Mouse (Mus musculus) CD4-positive, CD25-positive, alpha-beta regulatory T cell, adult 4 months (primary cell): Measurements from ENCODE around the gene Sorl1. TPM values are rescaled to one million over a fixed set of nuclear protein-coding genes. Genes with fewer than 3 reads are reported as not detected.
A peak's percentile ranks its signal among the peaks of the same experiment; 100 is the strongest.

Experiments used
- ATAC-seq: one replicate; pipeline ENCODE4 v1.8.0; 2017
- polyA plus RNA-seq, 2 experiments: library from polyadenylated mRNA; unstranded; fragments of 100-300 nt; shearing (Covaris generic); gene quantifications; one replicate each; pipeline ENCODE4 v1.2.1; 2017

Gene Sorl1
- polyA plus RNA-seq, 2 experiments from 2014 or later = 26.9 to 33.5 TPM

DNA sequence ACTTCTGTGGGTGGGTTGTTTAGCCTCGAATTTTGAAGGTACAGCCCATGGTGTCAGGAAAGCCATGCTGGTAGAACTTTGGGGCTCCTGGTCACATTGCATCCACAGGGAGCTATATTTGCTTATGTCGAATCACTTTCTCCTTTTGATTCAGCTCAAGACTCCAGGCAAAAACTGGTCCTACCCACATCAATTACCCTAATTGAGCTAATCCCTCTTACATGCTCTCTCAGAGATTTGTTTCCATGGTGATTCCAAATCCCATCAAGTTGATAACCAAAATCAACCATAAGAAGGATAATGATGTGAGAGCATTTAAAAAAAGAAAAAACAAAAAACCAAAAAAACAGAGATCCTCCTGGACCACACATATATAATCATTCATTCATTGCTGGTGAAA, 75.6 kb downstream of the Sorl1 start:
- no peak for ATAC-seq

DNA sequence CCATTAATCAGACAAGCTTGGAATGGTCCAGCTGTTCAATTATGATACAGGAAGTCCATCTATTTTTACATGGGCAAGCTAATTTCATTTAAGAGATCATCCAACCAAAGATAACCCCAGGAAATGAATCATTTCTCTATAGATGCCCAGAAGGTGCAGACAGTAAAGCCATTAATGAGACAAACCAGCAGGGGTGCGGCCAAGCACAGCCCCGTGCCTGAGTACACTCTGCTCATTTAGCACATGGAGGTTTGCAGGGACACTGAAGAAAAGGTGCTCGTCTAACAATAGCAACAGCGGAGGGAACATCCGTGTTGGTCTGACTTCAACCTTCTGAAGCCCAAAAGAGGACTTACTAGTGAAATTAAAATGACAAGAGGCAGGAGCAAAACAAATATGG, 76.3 kb downstream of the Sorl1 start:
- no peak for ATAC-seq

DNA sequence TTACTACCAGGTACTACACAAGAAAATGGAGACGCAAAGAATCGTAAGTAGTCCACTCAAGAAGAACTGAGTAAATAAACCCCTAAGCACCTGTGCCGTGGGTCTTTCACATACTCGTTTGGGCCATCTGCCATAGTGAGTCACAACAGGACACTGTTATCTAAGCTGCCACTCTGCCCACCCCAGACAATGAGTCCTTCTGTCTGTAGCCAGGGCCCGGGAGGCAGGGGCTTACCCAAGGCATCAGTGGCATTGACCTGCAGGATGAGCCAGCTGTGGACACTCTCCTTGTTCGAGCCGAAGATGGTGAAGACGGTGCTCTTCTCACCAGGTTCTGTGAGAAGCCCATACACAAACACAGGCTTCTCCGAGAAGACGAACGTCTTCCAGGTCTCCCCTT, 77.8 kb downstream of the Sorl1 start:
- ATAC-seq = no peak

DNA sequence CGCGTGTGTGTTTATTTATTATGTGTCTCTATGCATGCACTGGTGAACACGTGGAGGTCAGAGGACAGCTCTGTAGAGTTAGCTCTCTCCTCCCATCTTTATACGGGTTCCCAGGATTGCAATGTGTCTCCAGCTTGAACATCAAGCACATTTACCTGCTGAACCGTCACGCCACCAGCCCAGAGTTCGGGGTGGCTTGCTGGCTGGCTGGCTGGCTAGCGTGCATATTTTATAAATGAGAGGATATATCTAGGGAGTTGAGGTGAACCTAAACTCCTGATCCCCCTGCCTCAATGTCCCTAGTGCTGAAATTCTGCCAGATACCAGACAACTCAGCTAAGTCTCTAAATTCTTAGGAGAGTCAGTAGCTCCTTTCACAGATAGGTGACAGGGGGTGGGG, 79.4 kb downstream of the Sorl1 start:
- no peak for ATAC-seq

DNA sequence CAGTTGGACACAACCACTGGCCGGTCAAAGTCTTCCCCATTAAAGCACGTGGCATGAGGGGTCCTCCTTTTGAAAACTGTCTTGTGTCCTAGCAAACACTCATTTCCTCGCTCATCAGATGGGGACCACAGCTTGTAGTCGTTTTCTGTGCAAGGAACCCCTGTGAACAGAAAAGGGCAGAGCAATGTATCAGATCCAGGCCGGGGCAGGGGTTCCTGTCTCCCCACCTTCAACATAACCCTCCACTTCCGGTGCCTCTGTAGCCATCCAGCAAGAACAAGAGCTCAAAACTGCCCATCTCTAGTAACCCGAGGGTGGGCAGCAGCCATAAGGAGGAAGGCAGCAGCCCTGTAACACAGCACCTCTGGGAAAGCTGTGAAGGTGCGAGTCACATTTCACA, 80.2 kb downstream of the Sorl1 start:
- ATAC-seq = no peak

DNA sequence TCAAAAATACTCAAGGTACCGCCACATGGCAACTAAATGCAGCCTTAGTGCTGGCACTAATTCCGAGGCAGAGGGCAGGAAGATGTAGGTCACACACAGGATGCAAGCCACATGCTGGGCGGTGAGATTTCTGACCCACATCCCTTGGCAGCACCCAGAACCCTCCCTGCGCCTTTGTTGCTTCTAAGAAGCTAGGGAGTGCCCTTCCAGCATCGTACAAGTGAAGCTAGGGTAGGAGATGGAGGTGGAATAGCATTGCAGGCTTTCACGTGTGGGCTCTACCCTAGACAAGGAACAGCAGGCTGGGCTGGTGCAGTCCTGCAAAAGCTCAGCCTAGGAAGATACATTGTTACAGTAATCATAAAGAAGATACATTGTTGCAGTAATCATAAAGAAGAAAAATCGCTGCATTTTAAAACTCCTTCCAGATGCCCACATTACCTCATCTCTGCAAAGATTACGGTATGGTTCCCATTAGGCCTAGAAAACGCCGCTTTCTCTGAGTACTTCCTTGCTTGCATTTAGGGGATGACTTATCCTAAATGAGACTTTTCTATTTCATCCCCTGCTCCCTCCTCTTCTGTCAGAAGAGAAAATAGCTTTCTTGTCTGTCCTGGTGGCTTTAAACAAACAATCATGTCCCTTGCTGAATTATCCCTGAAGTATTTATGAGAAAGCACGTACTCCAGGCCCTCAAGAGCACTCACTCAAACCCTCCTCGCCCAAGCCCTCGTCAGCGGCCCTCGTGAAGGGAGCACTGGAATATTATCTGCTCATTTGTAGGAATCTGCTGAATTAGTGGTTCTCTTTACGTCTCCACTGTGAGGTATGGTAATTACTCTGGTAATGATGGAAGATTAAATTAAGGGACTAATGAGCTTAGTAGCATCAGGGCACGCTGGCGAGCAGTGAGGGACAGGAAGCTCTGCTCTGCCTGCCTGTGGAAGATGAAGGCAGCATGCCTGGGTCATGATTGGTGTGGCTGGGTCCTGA, 84.8 kb downstream of the Sorl1 start:
- no peak for ATAC-seq

DNA sequence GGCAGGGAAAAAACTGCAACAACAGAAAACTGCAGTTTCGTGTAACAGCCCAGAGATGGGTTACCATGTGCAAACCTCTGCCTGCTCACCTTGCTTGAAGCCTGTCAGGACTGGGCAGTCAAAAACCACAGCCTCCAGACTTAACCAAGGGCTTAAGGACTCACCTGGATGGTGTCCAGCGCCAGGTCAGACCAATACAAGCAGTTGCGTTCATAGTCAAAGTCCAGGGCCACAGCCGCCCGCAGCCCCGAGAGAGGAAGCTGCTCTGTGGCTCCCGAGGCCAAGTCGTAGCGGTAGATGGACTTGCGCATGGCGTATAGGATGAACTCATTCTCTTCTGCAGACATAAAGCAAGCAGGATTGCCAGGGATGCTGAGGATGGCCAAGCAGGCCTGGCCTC, 87.2 kb downstream of the Sorl1 start:
- no peak for ATAC-seq

DNA sequence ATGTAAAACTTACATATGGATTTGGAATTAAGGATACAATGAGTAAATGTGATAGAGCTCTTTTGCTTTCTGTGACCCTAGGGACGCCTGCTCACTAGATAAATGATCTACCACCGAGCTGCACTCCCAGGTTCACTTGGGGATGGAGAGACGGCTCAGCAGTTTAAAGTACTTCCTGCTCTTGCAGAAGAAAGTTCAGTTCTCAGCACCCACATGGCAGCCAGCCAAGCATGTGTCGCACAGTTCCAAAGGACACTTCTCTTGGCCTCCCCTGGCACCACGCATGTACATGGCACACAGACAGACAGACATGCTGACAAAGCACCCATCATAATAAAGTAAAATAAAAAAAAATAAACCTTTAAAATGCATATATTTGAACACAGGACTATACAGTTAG, 88.1 kb downstream of the Sorl1 start:
- ATAC-seq = no peak

DNA sequence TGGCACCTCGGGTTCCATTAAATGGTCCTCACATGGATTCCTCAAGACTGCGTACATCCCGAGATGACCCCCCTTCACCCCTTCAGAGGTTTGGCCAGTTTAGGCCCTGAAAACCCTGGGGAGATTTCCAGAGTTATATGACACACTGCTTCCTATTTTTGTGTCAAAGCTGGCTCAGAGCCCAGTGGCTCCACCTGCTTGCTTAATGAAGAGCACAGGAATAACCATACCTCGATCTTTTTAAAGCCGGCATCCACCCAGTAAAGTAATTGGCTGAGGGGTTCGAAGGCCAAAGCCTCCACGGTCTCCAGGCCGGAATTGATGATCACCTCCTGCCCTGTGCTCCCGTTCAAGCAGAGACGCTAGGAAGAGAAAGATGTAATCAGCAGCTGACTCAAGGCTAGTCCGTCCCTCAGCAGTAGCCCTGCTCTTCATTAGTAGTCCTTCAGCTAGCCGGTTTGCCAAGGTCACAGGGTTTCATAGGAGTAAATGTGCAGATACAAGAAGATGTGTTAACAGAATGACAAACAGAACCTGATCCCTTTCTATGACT, 88.8 kb downstream of the Sorl1 start:
- ATAC-seq = no peak

DNA sequence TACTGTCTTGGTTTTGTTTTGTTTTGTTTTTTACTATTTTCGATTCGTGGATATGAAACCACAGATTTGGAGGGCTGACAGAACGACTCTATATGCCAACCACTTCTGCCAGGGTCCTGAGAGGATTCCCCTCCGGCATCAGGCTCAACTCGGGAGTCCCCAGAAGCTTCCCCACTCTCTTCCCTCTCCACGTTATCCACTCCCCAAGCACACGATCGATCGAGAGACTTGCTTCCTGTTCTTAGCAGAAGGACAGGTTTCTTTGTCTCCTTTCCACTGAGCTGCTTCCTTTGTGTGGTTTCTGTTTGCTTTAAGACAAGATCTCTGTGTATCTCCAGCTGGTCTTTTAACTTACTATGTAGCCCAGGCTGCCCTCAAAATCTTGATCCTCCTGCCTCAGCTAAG, 90.0 kb downstream of the Sorl1 start:
- peak; percentile 37 for ATAC-seq

DNA sequence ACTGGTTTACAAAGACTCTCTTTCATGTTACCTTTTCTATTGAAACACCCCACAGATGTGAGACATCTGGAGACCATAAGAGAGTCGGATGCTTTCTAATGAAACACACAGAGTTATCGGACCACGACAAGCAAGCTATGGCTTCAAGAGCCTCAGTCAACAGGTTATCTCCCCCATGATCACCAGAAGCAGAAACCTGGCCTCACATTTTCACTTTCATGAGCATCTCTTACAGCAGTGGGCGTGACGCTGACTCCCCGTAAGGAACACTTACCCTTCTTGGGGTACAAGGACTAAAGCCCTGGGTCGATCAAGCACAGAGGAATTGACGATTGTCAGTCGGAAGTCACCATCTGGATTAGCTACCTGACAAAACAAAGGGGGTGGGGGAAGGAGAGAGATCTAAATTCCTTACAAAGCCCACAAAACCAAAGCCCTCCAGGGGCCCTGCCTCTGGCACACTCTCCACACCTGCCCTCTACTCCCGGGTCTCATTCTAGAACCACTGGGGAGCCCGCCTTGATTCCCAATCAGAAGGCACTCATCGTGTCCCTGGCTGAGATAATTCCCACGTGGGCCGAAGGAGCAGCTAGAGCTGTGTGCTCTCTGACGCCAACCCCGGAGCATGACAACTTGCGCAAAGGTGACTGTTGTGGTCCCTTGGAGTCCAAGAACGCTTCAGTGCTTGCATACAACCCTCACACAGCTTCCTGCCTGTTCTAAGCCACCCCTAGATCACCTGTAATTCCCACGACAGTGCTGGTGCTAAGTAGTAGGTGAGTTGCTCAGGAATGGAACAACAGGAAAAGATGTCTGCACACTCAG, 90.6 kb downstream of the Sorl1 start:
- ATAC-seq = peak; percentile 13

DNA sequence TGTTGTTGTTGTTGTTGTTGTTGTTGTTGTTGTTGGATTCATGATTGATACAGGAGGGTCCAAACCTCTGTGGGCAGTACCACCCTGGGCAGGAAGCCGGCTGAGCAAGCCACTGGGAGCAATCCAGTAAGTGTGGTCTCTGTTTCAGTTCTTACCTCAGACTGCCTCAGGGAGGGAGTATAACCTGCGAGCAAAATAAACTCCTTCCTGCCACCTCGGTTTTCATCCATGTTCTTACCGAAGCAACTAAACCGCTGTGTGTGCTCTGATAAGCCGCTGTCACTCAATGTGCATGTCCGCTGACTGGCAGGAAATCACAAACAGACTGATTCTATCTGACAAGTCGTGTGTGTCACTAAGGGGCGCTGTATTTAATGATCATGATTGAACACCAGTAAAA, 91.7 kb downstream of the Sorl1 start:
- peak; percentile 91 for ATAC-seq

DNA sequence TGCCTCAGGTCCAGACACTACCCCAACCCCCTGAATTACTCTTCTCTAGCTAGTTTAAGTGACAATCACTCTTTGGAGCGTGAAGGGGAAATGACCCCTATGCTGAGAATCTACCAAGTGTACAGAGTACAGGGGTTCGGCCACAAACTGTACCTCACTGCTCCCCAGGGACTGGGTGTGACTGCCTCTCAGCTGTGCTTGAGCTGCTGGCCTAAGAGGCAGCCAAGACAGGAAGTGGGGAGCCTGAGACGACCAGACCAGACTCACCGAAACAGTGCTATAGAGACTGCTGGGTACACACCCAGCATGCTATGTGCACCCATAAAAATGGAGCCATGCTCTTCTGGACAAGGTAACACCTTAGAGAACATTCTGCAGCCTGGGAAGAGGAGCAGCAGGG, 95.3 kb downstream of the Sorl1 start:
- no peak for ATAC-seq

DNA sequence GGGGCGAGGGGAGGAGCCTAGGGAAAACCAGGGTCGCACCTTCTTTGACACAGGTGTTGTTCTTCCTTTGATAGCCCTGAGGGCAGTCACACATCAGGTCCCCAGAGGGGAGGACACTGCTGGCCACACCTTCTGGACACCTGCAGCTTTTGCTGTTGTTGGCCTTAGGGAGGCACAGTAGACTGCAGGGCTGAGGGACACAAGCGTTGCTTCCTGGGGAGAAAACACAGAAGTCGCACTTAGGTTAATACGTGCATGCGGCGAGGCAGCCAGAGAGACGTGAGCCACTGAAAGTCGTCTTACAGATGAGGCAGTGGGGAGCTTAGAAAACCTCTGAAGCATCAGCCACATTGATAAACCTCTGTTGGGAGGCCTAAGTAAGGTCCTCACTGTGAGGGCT, 99.8 kb downstream of the Sorl1 start:
- no peak for ATAC-seq

DNA sequence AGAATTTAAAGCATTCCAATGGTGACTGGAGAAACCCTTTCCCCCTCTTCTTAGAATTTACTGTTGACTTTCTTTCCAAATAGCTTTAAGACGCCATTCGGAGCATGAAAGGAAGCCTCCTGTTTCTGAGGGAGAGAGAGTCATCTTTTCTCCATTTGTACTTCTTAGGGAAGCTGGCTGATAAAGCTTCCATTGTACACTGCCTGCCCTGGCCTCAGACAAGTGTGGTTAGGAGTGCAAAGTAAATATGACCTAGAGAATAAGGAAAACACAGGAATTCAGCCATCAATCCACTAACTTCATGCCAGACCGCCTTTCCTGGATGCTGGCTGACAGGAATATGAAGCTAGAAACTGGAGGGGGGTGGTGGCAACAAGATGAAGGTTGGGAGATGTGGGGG, 100.7 kb downstream of the Sorl1 start:
- ATAC-seq = no peak

DNA sequence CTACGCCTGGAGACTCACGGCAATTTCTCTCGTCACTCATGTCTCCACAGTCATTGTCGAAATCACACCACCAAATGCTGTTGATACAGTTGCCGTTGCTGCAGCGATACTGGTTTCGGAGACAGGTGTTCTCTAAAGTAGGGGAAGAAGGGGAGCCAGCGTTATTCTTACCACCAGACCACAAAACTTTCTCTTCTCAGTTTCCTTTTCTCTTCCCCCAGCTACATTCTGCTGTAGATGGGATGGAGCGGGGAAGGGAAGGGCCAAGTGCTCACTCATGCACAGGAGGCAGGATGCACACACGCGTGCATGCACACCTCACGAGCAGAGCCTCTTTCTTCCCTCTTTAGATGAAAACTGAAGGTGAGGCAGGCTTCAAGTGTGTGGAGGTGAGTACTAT, 101.8 kb downstream of the Sorl1 start:
- no peak for ATAC-seq

DNA sequence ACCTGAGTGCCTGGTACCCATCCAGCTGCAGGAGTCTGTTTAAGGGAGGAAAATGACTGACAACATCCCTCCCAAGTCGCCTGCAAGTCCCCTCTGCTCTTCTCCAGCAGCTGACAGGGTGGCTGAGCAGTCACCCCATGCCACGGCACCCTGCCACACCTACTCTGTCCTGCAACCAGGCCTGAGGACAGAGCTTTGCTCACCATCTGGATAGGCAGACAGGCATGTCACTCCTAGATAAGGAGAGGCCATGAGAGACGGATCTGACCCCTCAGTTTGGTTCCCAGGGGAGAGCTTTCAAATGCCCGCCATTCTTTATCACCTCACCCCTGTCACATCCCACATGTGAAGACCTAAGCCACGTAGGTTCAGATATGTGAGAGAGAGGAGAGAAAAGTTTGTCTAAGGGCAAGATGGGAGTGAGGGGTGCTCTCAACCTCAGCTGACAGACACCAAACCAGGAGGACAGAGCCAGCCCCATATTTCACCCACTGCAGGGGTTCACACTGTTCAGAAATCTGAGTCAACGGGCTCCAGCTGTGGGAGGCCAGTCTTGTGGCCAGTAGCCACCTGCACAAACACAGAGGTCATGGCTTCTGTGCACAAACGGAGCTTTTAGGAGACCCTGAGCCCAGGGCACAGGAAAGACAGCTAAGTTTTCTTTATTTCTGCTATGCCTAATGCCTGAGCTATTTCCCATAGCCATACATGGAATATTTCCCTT, 104.6 kb downstream of the Sorl1 start:
- ATAC-seq = no peak

DNA sequence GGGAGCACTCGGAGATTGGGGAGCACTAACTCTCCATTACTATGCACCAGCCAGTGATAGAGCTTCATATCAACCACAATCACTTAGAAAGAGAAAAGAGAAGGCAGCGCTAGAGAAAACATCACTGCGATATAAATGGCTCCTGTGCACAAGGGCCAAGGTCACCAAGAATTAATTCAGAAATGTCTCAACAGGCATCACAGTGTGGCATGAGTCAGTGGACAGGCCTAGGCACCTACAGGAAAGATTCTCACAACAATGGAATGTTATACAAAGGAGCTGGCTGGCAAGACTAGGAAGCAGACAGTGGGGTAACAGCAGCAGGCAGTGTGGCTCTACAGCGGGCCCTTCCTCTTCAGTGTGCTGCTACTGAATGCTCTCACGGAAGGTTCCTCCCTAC, 115.6 kb downstream of the Sorl1 start:
- ATAC-seq = no peak

DNA sequence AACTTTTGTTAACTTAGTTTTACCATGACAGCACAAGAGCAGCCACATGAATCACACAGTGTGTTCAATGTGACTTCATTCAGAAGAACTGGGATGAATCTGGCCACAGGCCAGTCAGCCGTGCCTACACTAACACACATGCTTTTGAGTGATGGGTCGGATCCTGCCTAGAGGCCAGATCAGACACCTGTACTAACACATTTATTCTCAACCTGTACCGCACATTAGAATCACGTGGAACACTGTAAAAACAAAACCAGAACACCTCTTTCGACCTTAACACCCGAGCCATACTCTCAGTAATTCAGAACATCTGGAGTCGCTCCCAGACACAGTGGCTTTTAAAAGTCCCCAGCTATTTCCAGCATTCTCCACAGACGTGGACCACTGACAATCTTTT, 119.0 kb downstream of the Sorl1 start:
- ATAC-seq = no peak

DNA sequence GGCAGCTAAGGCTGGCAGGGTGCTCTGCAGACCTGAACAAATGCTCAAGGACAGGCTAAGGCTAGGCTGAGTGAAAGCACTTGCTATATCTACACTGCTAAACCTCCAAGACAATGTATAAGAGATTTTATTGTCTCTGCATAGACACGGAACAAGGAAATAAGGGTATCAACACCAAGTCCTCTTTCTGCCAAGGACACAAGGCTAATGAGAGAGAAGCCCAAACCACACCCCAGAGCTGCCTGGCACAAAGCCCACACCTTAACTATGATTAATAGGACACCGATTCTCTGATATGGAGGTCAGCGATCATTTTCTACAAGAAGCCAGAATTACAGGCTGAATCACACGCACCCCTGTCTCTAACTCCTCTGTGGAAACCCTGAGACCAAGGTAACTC, 120.0 kb downstream of the Sorl1 start:
- no peak for ATAC-seq

DNA sequence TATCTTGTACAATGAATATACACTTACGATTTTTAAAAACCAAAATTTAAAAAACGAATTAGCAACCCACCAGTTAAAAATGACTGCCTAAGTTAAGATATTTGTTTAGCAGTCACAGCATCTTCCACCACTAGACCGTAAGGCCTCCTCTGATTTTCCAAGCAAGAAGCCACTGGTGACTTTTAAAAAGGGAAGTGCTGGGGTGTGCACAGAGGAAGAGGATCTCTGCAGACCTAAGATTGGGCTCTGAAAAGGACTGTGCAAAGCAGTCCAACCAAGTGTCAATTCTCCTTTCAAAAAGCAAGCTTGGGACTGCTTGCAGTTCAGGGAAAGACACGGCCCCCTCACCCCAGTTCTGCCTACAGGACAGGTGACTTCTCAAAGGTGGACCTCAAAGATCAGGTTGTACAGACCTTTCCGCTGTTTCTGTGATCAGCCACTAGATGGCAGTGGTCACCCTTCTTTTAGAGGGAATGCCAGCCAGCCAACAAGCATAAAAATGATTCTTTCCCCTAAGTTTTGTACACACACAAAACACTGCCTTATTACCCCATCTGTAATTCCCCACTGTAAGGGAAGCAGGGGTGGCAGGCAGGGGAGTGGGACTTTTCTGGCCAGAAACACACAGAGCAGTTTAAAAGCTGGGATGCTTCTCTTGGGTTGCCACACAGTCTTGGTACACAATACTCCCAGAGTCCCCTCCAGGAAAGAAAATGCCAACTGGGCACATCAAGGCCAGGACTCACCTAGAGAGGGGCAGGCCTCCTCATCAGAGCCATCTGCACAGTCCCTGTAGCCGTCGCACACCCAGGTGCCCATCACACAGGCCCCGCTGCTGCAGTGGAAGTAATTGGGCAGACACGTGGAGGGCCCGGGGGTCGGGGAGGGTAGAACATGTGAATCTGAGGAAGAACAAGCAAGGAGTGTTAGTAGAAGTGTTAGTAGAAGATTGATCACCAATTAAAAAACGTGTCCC, 124.3 kb downstream of the Sorl1 start:
- peak; percentile 69 for ATAC-seq

DNA sequence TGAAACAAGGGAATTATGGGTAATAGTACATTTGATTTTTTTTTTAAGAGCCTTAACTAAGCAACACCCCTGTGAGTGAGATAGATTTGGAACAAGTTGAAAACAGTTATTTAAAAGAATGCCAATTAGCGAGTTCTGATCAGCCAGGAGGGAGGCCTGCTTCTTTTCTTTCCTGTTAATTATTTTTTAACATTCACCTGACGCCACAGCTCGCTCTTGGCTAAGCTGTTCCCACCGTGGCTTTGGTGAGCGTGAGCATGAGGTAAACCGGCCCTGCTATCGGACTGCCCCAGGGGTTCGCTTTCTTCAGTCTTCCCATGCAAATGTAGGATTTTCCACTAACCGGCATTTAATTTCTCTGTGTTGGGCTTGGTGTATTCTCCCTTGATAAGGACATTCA, 128.8 kb downstream of the Sorl1 start:
- no peak for ATAC-seq
